Mouse (Mus musculus): Measurements from ENCODE around the gene Ptma.

GRCm38 (mm10) chr1:86504697-86505421, 21.7 kb upstream of the Ptma start:
- no peak for TF ChIP-seq POLR2A (IDR thresholded peaks at IDR 0.05; ENCODE audit: borderline replicate concordance, insufficient read depth, low read length)
- TF ChIP-seq CTCF (IDR thresholded peaks at IDR 0.05; ENCODE audit: borderline replicate concordance, insufficient read depth, low read depth, low read length), result no peak

Data from cerebellum, adult 2 months (tissue).